Mouse (Mus musculus): ENCODE data around the gene Stard13.
A peak's percentile ranks its signal among the peaks of the same experiment; 100 is the strongest.

The Stard13 gene

DNA sequence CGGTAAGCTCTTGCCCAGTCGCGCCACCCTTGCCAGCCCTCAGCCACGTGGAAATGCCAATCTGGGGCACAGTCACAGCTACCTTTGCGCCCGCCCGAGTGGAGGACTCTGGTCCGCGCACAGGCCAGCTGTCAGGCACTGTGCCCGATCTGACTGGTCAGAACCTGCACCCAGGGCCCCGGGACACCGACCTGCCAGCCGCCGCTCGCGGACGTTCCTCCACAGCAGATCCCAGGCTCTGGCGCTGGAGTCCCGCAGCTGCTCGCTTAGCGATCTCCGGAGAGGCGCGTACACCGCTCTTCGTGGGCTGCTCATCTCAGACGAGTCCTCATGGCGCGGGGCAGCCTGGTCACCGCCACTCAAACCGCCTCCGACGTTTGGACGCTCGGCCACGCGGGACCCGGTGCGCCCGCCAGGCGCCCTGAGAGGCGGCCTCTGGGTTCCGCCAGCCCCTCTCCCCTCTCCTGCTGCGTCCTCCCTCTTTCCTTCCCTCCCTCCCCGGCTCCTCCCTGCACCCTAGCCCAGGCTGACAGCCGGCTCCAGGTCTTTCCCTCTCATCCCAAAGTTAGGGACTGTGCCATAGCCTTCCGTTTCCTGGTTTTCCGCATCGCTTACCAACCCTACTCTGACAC, at the start of gene Stard13:
Stard13 (minus strand) TSS at position 437 of the 632 bp plus-strand sequence.
- DNase-seq (ENCODE audit: low spot score), result peak; percentile 63

DNA sequence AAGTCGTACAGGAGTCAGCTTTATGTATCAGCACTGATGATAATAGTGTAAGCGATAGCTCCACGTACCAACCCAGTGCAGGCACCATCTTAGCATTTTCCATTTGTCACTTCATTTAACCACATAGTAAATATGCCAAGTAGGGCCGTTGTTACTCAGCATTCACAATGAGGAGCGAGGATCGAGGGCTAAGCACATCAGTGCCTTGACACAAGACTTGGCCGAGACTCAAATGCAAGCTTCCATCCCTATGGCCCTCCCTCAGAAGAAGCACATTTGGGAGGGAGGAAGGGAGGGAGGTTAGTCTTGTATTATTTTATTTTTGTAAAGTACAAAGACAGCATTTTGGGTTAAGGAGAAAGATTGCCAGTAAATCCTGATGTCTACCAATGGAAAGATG, 45.9 kb upstream of the Stard13 start:
- no peak for DNase-seq (ENCODE audit: low spot score)

DNA sequence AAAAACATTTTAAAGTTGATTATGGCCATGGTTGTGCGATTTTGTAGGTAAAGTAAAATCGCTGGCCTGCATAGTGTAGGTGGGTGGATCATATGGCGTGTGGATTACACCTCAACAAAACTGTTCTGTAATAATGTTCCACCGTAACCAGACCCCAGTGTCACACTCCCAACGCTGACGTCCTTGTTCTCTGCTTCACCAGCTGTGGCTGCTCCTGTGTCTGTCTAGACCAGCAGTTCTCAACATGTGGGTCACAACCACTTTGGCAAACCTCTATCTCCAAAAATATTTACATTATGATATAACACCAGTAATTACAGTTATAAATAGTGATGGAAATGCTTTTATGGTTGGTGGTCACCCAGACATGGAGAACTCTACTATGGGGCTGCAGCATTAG, 44.3 kb upstream of the Stard13 start:
- no peak for DNase-seq (ENCODE audit: low spot score)

DNA sequence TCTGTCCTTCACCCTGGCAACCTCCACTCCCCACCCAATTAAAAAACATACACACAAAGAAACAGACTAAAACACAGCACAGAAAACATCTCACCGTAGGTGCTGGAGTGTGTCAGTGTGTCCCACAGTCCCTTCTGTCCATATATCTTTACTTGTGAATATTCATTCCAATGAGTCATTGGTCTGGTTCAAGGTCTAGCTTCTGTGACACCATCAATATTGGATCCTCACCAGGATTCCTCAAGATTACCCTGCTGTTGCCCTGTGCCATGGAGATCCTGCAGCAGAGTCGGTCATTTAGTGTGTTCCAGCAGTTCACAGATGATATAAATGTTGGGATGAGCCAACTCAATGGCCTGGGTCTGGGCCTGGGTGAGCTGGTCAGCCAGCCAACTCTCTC, 42.4 kb upstream of the Stard13 start:
- DNase-seq (ENCODE audit: low spot score), result no peak

DNA sequence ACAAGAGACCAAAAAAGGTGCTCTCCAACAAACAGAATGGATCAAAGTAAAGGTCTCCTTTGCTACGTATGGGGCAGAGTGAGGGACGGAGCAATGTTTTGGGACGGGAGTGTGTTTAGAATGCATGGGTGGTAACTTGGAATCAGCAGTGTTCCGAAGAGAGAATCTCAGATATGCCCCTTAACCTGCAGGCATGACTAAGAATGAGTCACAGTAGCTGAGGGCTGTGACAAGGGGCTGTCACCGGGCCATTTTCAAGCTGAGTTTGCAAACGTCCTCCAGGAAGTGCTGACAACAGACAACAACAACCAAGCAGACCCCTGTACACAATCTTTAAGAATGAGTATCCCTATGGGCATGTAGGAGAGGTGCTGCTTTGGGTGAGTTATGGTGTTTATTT, 40.6 kb upstream of the Stard13 start:
- no peak for DNase-seq (ENCODE audit: low spot score)

DNA sequence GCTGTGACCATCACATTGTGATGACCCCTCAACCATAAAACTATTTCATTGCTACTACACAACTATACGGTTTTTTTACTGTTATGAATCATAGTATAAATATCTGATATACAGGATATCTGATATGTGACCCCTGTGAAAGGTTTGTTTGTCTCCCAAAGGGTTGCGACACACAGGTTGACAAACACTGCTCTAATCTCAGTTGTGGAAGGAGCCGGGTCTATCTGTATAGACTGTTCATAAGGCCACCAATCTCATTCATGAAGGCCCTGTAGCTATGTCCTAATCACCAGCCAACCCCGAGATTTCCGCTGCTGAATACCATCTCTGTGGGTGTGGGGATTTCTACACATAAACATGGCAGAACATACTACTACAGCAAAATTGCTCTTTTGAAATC, 37.2 kb upstream of the Stard13 start:
- DNase-seq (ENCODE audit: low spot score), result no peak

DNA sequence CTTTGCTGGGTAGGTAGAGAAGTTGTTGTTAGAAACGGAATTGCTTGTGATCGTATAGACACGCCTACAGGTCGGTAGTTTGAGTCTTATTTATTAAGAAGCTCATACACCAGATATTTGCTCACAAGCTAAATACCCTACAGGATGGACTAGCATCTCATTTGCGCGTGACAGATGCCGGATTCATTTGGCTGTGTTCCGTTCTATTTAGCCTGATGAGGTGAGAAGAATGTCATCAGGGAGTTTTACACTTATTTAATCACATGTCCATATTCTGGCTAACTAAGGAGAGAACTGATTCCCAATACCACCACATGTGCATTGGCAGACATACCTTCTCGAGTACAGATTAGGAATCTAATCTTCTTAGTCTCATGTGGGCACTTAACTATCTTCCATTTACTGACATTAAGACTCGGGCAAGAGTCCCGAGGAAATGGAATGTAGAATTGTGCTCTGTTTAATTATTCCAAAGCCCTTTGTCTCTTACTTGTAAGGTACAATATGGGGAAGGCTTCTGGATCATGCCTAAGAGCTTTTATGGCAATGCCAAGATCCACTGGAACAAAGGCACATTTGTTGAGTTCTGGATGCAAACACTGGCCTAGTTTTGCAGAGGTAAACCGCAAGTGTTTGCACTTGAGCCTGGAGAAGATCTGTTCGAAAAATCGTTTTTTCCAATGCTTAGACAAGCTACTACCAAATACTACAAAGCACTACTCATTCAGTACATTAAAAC, 33.4 kb upstream of the Stard13 start:
- DNase-seq (ENCODE audit: low spot score), result no peak

DNA sequence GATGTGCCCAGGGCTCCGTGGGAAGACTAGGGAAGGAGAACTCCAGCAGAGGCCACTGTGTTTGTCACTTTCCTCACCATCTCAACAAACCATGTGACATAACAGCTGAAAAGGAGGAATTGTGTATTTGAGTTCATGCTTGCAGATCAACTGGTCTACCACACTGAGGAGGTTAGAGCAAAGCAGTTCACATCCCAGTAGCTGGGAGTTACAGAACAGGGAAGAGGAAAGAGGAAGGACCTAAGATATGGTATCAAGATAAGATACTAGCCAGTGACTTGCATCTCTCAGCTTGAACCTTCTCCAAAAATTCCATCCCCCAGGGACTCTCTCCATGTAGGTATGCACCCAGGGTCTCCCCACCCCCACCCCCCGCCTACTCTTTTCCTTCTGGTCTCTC, 27.9 kb upstream of the Stard13 start:
- no peak for DNase-seq (ENCODE audit: low spot score)

DNA sequence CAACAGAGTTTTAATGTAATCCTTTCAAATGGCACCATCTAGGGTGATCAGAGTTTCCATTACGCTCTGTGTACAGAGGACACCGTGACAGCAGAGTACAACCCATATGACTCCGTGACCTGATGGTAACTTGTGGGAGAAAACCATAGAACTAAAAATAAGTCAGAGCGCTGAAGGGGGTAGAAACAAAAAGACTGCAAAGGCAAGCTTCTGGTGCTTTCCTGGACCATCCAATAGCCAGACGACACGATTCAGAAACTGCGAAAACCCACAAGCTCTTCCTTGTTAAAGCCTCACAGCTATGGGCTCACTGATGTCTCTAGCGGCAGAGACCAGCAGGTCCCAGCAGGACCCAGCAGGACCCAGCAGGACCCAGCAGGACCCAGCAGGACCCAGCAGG, 18.6 kb upstream of the Stard13 start:
- no peak for DNase-seq (ENCODE audit: low spot score)

DNA sequence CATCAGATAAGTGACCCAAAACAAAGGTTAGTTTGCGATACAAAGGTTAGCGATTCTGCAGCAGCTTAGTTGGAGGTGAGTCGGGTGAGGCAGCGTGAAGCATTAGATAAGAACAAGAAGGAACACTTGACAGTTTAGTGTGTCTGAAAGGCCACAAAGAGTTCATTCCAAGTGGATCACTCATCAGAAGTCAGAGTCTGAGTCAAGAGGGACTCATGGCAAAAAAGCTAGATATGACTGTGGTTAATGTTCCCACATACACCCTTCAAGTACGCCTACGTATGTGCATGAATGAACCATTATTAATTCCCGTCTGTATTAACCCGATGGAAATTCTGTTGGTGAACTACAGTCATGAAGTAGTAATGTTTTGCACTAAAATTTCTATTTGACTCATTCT, 18.0 kb upstream of the Stard13 start:
- DNase-seq (ENCODE audit: low spot score), result no peak

DNA sequence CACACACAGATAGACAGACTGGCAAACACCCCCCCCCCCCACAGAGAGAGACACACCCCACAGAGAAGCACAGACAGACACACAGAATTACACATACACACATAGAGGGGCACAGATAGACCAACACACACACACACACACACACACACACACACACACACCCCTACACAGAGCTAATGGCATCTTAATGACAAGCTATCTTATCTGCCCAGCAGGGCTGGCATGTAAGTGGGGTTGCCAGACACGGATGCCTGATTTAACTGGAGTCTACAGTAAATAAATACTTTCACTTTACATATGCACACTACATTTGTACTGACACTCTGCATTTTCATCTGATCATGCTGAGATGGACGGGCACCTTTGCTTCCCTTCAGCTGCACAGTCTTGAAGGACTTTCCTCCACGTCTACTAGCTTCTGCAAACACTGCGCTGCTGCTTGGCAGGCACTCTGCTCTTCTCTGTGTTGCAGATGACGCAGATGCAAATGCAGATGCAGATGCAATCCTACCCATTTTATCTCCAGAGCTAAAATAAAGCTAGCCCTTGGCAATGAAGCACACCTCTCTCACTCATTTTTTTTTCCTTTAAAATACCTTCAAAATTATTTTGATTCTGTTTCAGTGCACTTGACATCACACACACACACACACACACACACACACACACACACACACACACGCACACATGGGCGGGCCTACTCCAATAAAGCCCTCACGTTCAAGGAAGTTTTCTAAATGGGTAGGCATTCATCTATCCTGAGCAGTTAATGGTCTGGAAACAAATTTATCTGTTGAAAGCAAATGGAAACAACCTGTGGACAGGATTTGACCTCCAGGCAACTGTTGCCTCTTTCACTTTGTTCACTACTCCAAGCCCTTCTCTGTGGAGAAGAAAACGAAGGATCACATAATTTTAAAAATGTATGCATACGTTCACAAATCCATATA, 15.3 kb upstream of the Stard13 start:
- DNase-seq (ENCODE audit: low spot score), result no peak

DNA sequence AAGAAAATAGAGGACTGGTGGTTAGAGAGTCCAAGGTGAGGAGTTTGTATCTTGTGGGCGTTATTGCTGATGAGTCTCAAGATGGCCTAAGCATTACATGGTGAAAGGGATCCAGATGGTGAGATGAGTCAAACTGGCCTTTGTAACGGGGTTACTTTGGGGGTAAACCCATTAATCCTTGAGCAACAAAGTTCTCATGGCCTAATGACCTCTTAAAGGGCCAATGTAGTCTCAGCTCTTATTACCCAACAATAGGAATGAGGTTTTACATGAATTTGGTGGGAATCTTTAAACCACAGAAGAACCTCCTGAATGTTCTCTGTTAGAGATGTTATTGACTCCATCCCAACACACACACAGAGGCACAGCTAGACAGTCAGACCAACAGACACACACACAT, 14.4 kb upstream of the Stard13 start:
- no peak for DNase-seq (ENCODE audit: low spot score)

DNA sequence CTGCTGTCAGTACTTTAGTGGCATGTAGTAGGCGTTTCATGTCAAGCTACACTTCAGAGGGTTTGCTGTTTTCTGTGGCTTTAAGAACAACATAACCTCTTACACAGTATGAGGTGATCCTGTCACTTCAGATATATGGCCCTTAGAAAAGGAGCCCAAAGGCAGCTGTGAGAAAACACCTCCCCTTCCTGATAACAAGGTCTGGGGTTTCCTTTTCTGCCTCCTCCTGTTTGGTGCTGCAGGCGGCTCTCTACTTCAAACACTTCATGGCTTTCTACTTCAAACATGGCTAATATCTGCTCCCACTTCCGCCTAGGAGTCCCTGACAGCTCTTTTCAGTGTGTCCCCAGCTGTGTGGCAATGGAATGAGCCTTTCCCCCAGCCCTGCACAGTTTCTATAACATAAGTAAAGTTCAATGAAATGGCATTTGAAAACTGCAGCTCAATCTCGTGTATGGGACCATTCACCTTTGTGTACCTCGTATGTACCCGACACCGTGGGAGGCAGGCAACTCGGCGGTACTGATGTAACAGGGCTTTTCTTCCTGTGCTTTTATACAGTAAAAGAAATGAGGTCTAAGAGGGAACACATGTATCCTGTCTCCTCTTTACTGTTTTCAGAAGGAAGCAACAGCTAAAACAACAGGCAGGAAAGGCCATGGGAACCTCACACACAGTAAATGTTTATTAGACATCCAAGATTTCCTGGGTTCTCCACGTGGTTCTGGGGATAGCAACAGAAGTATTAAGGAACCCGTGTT, 13.7 kb upstream of the Stard13 start:
- DNase-seq (ENCODE audit: low spot score), result no peak

DNA sequence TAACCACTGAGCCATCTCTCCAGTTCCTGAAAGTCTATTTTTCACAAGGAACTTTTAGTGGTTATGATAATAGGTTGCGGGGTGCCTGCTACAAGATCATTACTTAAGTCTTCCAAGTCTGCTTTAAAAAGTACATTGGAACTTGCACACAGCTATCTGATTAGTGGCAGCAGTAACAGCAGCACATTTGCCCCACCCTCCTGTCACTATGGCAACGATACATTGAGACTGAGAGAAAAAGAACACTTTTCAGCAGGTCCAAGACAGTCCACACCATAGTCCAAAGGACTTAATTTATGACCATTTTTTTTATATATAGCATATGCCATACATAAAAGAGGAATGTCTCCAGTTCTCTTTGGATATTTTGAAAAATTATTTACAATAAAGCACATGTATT, 12.7 kb upstream of the Stard13 start:
- DNase-seq (ENCODE audit: low spot score), result no peak

DNA sequence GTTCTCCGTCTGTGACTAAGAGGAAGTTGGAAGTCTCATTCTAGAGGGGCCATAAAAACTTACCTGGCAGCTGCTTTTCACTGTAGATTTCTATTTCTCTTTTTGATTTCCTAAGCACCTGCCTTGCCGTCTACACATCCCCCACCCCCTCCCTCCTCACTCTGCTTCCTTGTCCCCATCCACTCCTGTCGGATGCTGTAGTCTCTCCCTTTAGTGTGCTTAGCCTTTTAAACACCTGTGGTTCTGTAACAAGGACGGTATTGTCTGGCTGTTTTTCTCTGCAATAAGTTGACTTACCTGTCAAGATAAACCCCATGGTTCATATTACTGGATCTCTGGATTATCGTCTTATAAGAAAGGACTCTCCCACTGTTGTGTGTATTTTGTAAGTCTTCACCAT, 11.9 kb upstream of the Stard13 start:
- no peak for DNase-seq (ENCODE audit: low spot score)

DNA sequence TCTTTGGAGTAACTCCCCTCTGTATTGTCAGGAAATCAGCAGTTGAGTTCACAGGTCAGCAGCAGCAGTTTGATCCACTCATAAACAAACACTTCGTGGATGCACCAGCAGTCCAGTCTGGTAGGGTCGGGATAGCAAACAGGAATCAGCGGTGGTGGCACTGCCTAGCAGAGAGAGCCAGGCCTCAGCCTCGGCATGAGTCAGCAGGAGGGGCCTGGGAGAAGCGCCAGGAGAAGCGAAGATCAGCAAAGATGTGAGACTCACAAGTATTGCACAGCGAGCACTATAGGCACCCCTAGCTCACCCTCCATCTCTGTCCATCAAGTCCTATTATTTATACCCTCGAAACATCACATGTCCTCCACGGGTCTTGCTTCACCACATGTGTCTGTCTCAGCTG, 5.1 kb upstream of the Stard13 start:
- no peak for DNase-seq (ENCODE audit: low spot score)

DNA sequence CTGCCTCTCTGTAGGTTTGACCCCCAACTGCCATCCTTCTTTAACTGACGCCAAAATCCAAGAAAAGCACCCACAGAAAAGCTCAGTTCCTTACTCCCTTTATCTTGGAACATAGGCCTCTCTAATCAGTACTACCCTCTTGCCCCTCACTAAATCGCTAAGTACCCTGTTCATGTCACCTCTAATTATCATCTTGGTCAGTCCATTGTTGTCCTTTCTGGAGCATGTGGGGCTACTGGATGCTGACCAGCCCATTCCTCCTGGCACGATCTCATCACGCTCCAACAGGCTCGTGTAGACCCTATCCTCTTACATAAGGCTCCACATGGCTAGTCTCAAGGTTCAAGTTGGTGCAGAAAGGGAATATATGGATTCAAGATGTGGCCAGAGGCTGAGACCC, 2.8 kb upstream of the Stard13 start:
- peak; percentile 79 for DNase-seq (ENCODE audit: low spot score)

DNA sequence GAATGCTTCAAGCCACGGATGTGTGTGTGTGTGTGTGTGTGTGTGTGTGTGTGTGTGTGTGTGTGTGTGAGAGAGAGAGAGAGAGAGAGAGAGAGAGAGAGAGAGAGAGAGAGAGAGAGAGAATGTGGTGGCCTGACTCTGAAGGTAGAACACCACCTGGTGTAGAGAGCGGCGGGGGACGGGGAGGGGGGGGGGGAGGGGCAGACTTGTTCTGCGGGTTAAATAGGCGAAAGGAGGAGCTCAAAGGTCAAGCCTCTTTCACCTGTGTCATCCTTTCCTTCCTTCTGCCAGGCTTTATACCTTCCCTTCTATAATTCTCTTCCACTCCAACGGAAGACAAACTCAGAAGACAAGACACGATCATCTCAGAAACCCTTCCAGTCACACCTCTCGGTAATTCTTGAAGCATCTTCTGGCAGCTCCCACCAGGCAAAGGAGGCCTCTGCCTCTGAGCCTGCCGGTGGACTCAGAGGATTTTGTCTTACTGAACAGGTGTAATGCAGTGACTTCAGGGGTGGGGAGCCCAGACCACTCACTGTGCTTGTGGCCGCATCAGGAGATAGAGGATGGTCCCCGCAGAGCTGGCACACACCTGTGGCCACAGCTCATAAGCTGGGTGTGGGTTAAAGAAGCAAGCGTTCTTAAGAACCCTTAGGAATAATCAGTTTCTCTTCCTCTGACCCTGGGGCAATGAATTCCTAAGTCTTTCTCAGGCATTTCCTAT, 898 bp downstream of the Stard13 start:
- no peak for DNase-seq (ENCODE audit: low spot score)

DNA sequence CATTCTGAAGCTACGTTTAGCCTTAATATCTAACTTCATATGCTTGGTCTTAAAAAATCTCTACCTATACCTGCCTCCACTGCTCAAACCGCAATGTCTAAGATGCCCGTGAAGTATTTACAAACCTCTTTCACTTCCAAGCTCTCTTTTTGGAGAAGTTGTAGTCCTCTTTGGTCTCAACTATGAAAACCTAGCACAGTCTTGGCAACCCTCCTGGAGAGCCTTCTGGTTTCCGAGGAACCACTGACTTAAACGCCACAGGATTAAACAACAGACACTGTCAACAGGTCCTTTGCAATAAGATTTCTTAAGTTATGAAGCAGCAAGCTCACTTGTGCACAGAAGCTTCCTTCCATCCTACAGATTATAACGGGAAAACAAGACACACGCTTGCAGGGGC, 1.8 kb downstream of the Stard13 start:
- DNase-seq (ENCODE audit: low spot score), result no peak

DNA sequence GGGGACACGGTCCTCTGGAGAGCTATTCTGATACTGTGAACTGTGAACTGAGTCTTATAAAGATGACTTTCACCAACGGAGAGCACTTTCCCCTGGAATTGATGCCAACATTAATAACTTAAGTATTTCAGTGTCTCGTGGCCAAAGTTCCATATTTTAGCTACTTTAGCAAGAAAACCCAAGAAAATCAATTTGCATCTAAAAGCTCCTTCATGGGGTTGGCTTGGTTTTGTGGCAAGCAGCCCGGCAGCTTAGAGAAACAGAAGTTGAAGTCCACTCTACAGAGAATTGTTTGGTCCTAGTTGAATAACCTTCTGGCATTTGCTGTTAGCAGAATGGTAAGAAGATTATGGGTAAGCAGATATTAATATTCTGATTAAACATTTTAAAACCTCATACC, 2.2 kb downstream of the Stard13 start:
- DNase-seq (ENCODE audit: low spot score), result no peak

DNA sequence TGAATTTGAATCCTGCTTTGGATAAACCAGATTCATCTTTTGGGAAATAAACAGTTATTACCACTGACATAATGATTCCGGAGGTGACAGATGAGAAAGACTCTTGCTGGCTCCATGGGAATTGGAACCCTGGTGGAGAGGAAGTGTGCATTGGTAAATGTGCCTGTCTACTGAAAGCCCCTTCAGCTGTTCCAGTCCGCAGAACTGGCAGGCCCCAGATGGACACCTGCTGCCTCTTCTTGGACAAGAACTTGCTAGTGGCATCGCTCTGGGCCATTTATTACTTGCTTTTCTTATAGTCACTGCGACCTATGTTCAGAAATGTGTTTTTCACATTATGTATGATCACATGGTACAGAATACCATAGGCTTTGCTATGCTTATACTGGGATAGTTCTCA, 3.2 kb downstream of the Stard13 start:
- DNase-seq (ENCODE audit: low spot score), result no peak

Data from retina, embryonic 14.5 days (tissue).